Mouse (Mus musculus): ENCODE measurements around the gene Klrb1f.
"Not testable (repeated sequence)": the region's sequence is repeated elsewhere in the genome, so short reads cannot be mapped to it uniquely, and the experiment has no call there.

The Klrb1f gene

GRCm38 (mm10) chr6:129048857-129049473 lies 3.3 kb downstream of the Klrb1f start:
- no peak for DNase-seq (ENCODE audit: low read depth, low spot score)

GRCm38 (mm10) chr6:129049596-129050251 lies 4.0 kb downstream of the Klrb1f start:
- DNase-seq (ENCODE audit: low read depth, low spot score) = no peak

- no peak for DNase-seq (ENCODE audit: low read depth, low spot score)
Observed at GRCm38 (mm10) chr6:129051086-129051485, 5.4 kb downstream of the Klrb1f start.

- DNase-seq (ENCODE audit: low read depth, low spot score) = no peak
Observed at GRCm38 (mm10) chr6:129051731-129052130, 6.0 kb downstream of the Klrb1f start.

- no peak for DNase-seq (ENCODE audit: low read depth, low spot score)
Observed at GRCm38 (mm10) chr6:129056237-129056636, 10.5 kb downstream of the Klrb1f start.

GRCm38 (mm10) chr6:129058013-129058412 lies 12.3 kb downstream of the Klrb1f start:
- no peak for DNase-seq (ENCODE audit: low read depth, low spot score)

- DNase-seq (ENCODE audit: low read depth, low spot score) = no peak
Observed at GRCm38 (mm10) chr6:129065407-129065806, 19.7 kb downstream of the Klrb1f start.

- DNase-seq (ENCODE audit: low read depth, low spot score) = no peak
Observed at GRCm38 (mm10) chr6:129065857-129066256, 20.2 kb downstream of the Klrb1f start.

- DNase-seq (ENCODE audit: low read depth, low spot score) = no peak
Observed at GRCm38 (mm10) chr6:129066530-129066929, 20.8 kb downstream of the Klrb1f start.

GRCm38 (mm10) chr6:129066986-129067385 lies 21.3 kb downstream of the Klrb1f start:
- DNase-seq (ENCODE audit: low read depth, low spot score) = no peak

- DNase-seq (ENCODE audit: low read depth, low spot score) = no peak
Observed at GRCm38 (mm10) chr6:129085098-129085497, 39.4 kb downstream of the Klrb1f start.

GRCm38 (mm10) chr6:129086031-129086430 lies 40.3 kb downstream of the Klrb1f start:
- DNase-seq (ENCODE audit: low read depth, low spot score) = not testable (repeated sequence)

GRCm38 (mm10) chr6:129088161-129088560 lies 42.5 kb downstream of the Klrb1f start:
- no peak for DNase-seq (ENCODE audit: low read depth, low spot score)

GRCm38 (mm10) chr6:129088596-129088995 lies 42.9 kb downstream of the Klrb1f start:
- not testable (repeated sequence) for DNase-seq (ENCODE audit: low read depth, low spot score)

- DNase-seq (ENCODE audit: low read depth, low spot score) = no peak
Observed at GRCm38 (mm10) chr6:129095166-129095565, 49.5 kb downstream of the Klrb1f start.

GRCm38 (mm10) chr6:129097929-129098328 lies 52.2 kb downstream of the Klrb1f start:
- DNase-seq (ENCODE audit: low read depth, low spot score) = no peak

- DNase-seq (ENCODE audit: low read depth, low spot score) = not testable (repeated sequence)
Observed at GRCm38 (mm10) chr6:129100794-129101193, 55.1 kb downstream of the Klrb1f start, which contains the start of gene Clec2e. Gene Clec2e, minus strand, starts transcription at chr6:129100913.

- no peak for DNase-seq (ENCODE audit: low read depth, low spot score)
Observed at GRCm38 (mm10) chr6:129101604-129102003, 55.9 kb downstream of the Klrb1f start.

- no peak for DNase-seq (ENCODE audit: low read depth, low spot score)
Observed at GRCm38 (mm10) chr6:129102858-129103555, 57.3 kb downstream of the Klrb1f start.

Measured in telencephalon, adult 2 months (tissue).